8 mouse cellular contexts compared by ENCODE assay signal in genomic region chr7:107210126-107210576, GRCm38 (mm10). TPM values are rescaled to one million over a fixed set of nuclear protein-coding genes. Genes with fewer than 3 reads are reported as not detected.
A peak's percentile ranks its signal among the peaks of the same experiment; 100 is the strongest.
DNase-seq lines count a peak whose midpoint lies in the region; ATAC-seq and TF ChIP-seq lines count a peak whose summit lies in the region.

No protein-coding gene starts in this region.

- no peaks in the 10 kb centered on the region for H3K36me3 ChIP-seq in heart, embryonic 16.5 days (ENCODE audit: control insufficient read depth, insufficient read depth)
- H3K36me3 ChIP-seq in limb, embryonic 10.5 days = no peaks in the 10 kb centered on the region
- peaks cover 2% of the 10 kb centered on the region; the same call in 1 of the 2 replicates for H3K36me3 ChIP-seq in testis, adult 2 months (ENCODE audit: control insufficient read depth, insufficient read depth, low read length)

- H3K4me2 ChIP-seq in heart, embryonic 16.5 days (ENCODE audit: low read depth, low read length) = no peak overlapping the region; the same call in 1 of the 2 replicates

- H3K27ac ChIP-seq in heart, embryonic 16.5 days (ENCODE audit: low read length) = no peak overlapping the region
- H3K27ac ChIP-seq in limb, embryonic 10.5 days = no peak overlapping the region
- H3K27ac ChIP-seq in testis, adult 2 months (ENCODE audit: control insufficient read depth, insufficient read depth, low read depth, low read length) = peak overlapping the region; percentile 99

- no peaks in the 10 kb centered on the region for H3K4me1 ChIP-seq in heart, embryonic 16.5 days (ENCODE audit: control insufficient read depth, insufficient read depth, low read length)
- no peaks in the 10 kb centered on the region for H3K4me1 ChIP-seq in limb, embryonic 10.5 days
- no peaks in the 10 kb centered on the region for H3K4me1 ChIP-seq in testis, adult 2 months (ENCODE audit: control insufficient read depth, insufficient read depth, low read length)

- no peak for TF ChIP-seq POLR2A in testis, adult 2 months (IDR thresholded peaks at IDR 0.05; ENCODE audit: control insufficient read depth, low read depth, low read length)

- H3K27me3 ChIP-seq in heart, embryonic 16.5 days (ENCODE audit: control insufficient read depth, insufficient read depth, low read length) = peaks cover 32% of the 10 kb centered on the region
- peaks cover 55% of the 10 kb centered on the region for H3K27me3 ChIP-seq in limb, embryonic 10.5 days (ENCODE audit: low read depth, poor library complexity, severe bottlenecking)
- no peaks in the 10 kb centered on the region for H3K27me3 ChIP-seq in testis, adult 2 months (ENCODE audit: control insufficient read depth, insufficient read depth, low read length)

- ATAC-seq in heart, embryonic 16.5 days (replicated peaks; ENCODE audit: extremely low read depth, insufficient read depth, low FRiP score) = no peak

- DNase-seq in retina, postnatal 1 day = peak; percentile 11
- no peak for DNase-seq in retina, embryonic 14.5 days (ENCODE audit: low spot score)
- peak; percentile 31 for DNase-seq in limb, embryonic 10.5 days (ENCODE audit: low spot score)
- no peak for DNase-seq in spleen, postnatal 10 days (ENCODE audit: low spot score in 2 of 2)
- no peak for DNase-seq in frontal cortex, postnatal 25 days (ENCODE audit: low spot score in 2 of 2)
- no peak for DNase-seq in Muller cell, postnatal 12 days (ENCODE audit: inconsistent ontology term)

- no peak overlapping the region for H3K9ac ChIP-seq in heart, embryonic 16.5 days (ENCODE audit: low read length)

- H3K4me3 ChIP-seq in heart, embryonic 16.5 days (ENCODE audit: low read length) = peak overlapping the region; percentile 10
- H3K4me3 ChIP-seq in limb, embryonic 10.5 days = peak overlapping the region; percentile 19
- peak overlapping the region; percentile 100 for H3K4me3 ChIP-seq in testis, adult 2 months (ENCODE audit: control insufficient read depth, low read depth, low read length)

- no peak for TF ChIP-seq CTCF in testis, adult 2 months (IDR thresholded peaks at IDR 0.05; ENCODE audit: control insufficient read depth, insufficient read depth, insufficient replicate concordance, low read depth, low read length)

- H3K9me3 ChIP-seq in heart, embryonic 16.5 days (replicated peaks; ENCODE audit: control insufficient read depth, low read length) = peaks cover 16% of the 10 kb centered on the region
- peaks cover 12% of the 10 kb centered on the region for H3K9me3 ChIP-seq in limb, embryonic 10.5 days (replicated peaks)

- WGBS in heart, embryonic 16.5 days = 17% methylated on average over 77 of the region's 77 CpGs
- WGBS in limb, embryonic 10.5 days = 28% methylated on average over 77 of the region's 77 CpGs

RNA-seq across cellular contexts. Expression of gene Rbmxl2, which starts 0.9 kb away (rescaled TPM):
- not detected in 2 replicates for polyA plus RNA-seq in heart, embryonic 16.5 days (2015; fragmentation: Nextera tagmentation; extraction: Ambion mirVana)
- not detected in 2 replicates for polyA plus RNA-seq in limb, embryonic 10.5 days (2016; fragmentation: Nextera tagmentation; extraction: Ambion mirVana)
- polyA plus RNA-seq in testis, adult 2 months (2012; rRNA removed) = 49.0 and 67.1 TPM in 2 replicates

RNA-seq across cellular contexts. Expression of gene Nlrp14, which starts 43.4 kb away (rescaled TPM):
- polyA plus RNA-seq in heart, embryonic 16.5 days (2015; fragmentation: Nextera tagmentation; extraction: Ambion mirVana) = not detected in 2 replicates
- not detected in 2 replicates for polyA plus RNA-seq in limb, embryonic 10.5 days (2016; fragmentation: Nextera tagmentation; extraction: Ambion mirVana)
- polyA plus RNA-seq in testis, adult 2 months (2012; rRNA removed) = 91.1 and 114 TPM in 2 replicates

Comparison
In these comparisons a context has a peak if more than half of its experiments do, and no peak if none do; other contexts are left out.
1. DNase-seq: peak in retina, postnatal 1 day (single experiment) and limb, embryonic 10.5 days (single experiment); none in retina, embryonic 14.5 days (single experiment), spleen, postnatal 10 days (0 of 2), frontal cortex, postnatal 25 days (0 of 2) and Muller cell, postnatal 12 days (single experiment).
2. H3K4me3 ChIP-seq: peak in every context shown above with its lines; median percentile 100 in testis, adult 2 months; 19 in limb, embryonic 10.5 days; 10 in heart, embryonic 16.5 days.
3. RNA of gene Rbmxl2, which starts 0.9 kb away (polyA plus RNA-seq): 49.0 to 67.1 TPM in testis, adult 2 months; not detected in heart, embryonic 16.5 days and not detected in limb, embryonic 10.5 days; every median in the first group is over 10 times any median in the second.
4. RNA of gene Nlrp14, which starts 43.4 kb away (polyA plus RNA-seq): 91.1 to 114 TPM in testis, adult 2 months; not detected in heart, embryonic 16.5 days and not detected in limb, embryonic 10.5 days; every median in the first group is over 10 times any median in the second.